12 mouse cellular contexts compared by ENCODE assay signal in the genomic region with DNA sequence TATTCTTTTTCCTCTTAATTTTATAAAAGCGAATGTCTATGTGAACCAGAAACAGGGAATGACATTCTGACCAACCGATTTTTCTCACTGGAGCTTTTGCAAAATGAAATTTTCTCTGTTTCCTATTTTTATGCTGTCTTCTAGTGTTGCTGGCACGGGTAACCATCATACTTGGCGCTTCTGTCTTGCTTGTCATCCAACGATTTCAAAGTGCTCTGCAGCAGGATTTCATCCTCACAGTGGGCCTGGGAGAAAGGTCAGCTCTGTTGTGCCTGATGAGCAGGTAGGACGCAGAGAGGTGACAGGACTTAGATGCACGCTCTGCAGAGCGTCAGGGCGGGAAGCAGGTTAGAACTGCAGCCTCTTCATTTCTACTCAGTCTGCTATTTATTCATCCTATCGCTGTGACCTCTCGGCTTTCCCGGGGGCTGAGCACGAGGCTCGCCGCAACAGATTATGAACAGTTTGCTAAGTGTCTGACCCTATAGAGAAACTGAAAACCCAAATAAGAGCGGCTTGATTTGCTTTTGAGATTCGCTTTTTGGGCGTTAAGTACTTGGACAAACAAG. TPM values are rescaled to one million over a fixed set of nuclear protein-coding genes. Genes with fewer than 3 reads are reported as not detected.
DNase-seq lines count a peak whose midpoint lies in the region; ATAC-seq lines count a peak whose summit lies in the region.
"Had no signal": no experiment of that assay in that cellular context is flagged by ENCODE, and none has a peak within 500 bp of the region (broad histone marks: within the 10 kb centered on the region; RNA-seq: fewer than 3 reads in every experiment).

No protein-coding gene starts in this region.

- H3K27me3 ChIP-seq in midbrain, embryonic 13.5 days, result no peaks in the 10 kb centered on the region
- H3K27me3 ChIP-seq: hindbrain, embryonic 13.5 days had no signal

- WGBS in midbrain, embryonic 13.5 days, result 82% methylated on average over 18 of the region's 18 CpGs

- no peak overlapping the region for H3K27ac ChIP-seq in midbrain, embryonic 13.5 days
- H3K27ac ChIP-seq: hindbrain, embryonic 13.5 days had no signal

- no peak for ATAC-seq in midbrain, embryonic 13.5 days

- no peak overlapping the region for H3K4me3 ChIP-seq in midbrain, embryonic 13.5 days (replicated peaks)
- H3K4me3 ChIP-seq: hindbrain, embryonic 13.5 days had no signal

- H3K9me3 ChIP-seq in midbrain, embryonic 13.5 days, result no peaks in the 10 kb centered on the region
- H3K9me3 ChIP-seq: hindbrain, embryonic 13.5 days had no signal

- peaks cover 13% of the 10 kb centered on the region for H3K4me1 ChIP-seq in midbrain, embryonic 13.5 days (replicated peaks)

- no peaks in the 10 kb centered on the region for H3K36me3 ChIP-seq in midbrain, embryonic 13.5 days
- H3K36me3 ChIP-seq: hindbrain, embryonic 13.5 days had no signal

- no peak overlapping the region for H3K4me2 ChIP-seq in midbrain, embryonic 13.5 days (replicated peaks)
- H3K4me2 ChIP-seq: hindbrain, embryonic 13.5 days; midbrain, embryonic 11.5 days had no signal

- DNase-seq in cerebellum, adult 18-20 months, result peak; percentile 28 to 32
- no peak for DNase-seq in cerebellum, adult 11 months
- DNase-seq in layer of hippocampus, postnatal 14 days (ENCODE audit: low spot score in 2 of 2), result peak; percentile 8 to 26
- no peak for DNase-seq in layer of hippocampus, adult 8-10 months (ENCODE audit: low spot score in 2 of 2)
- DNase-seq in right cerebral cortex, postnatal 10 days (ENCODE audit: low spot score in 2 of 2), result peak; percentile 42 to 61
- DNase-seq in right cerebral cortex, adult 18-20 months, result no peak
- no peak for DNase-seq in spleen, adult 18-20 months
- DNase-seq: heart, adult 18-20 months; kidney, adult 8-10 months had no signal

- H3K9ac ChIP-seq in midbrain, embryonic 13.5 days (replicated peaks), result no peak overlapping the region
- H3K9ac ChIP-seq: hindbrain, embryonic 13.5 days had no signal

RNA-seq across cellular contexts. Expression of a gene that starts 7.6 kb away (rescaled TPM):
- total RNA-seq in layer of hippocampus, postnatal 14 days (2021), result 100 to 1,000 TPM; 230 to 245 TPM
- 100 to 1,000 TPM; 206 to 235 (median 218) TPM for total RNA-seq in layer of hippocampus, adult 8-10 months (2022)
- polyA plus RNA-seq in midbrain, embryonic 13.5 days (2015; fragmentation: Nextera tagmentation; extraction: Ambion mirVana), result 94.8 and 121 TPM in 2 replicates

Comparison
In these comparisons a context has a peak if more than half of its experiments do, and no peak if none do; other contexts are left out.
1. DNase-seq: peak in cerebellum, adult 18-20 months (2 of 2), layer of hippocampus, postnatal 14 days (2 of 2) and right cerebral cortex, postnatal 10 days (2 of 2); none in cerebellum, adult 11 months (single experiment), layer of hippocampus, adult 8-10 months (0 of 2), right cerebral cortex, adult 18-20 months (single experiment) and spleen, adult 18-20 months (0 of 2).